Mouse (Mus musculus) adrenal gland, postnatal 10 days (tissue): ENCODE data around the gene Trim24. TPM values are rescaled to one million over a fixed set of nuclear protein-coding genes. Genes with fewer than 3 reads are reported as not detected.

Experiments used
- total RNA-seq, 2 experiments: library from RNA; stranded (reverse); gene quantifications; 2 replicates each; pipeline ENCODE4 v1.2.3; 2021

Trim24 gene
- total RNA-seq, 2 experiments from 2014 or later, result 39.2 to 49.9 TPM

Other genes with a start within 250 kb of the Trim24 start
- 1 to 10 TPM; 1.9 to 3.4 TPM for gene Svopl, start 176.2 kb downstream of the Trim24 start, total RNA-seq
- gene Tmem213, start 238.4 kb downstream of the Trim24 start, total RNA-seq, result not detected